Mouse (Mus musculus) adrenal gland, adult 2 months (tissue): ENCODE data around the gene Olfr112. TPM values are rescaled to one million over a fixed set of nuclear protein-coding genes. Genes with fewer than 3 reads are reported as not detected.
"Not testable (repeated sequence)": the region's sequence is repeated elsewhere in the genome, so short reads cannot be mapped to it uniquely, and the experiment has no call there.

Experiments used
- DNase-seq: peaks from one replicate; pipeline ENCODE4 v3.0.0; 2021
- long read RNA-seq: library from polyadenylated mRNA; stranded (forward); transcript quantifications from one replicate; pipeline ENCODE4 v2.0.0, GENCODE M21; 2021
- polyA plus RNA-seq: library from polyadenylated mRNA; depleted of rRNA; stranded (reverse); fragments of >200 nt; gene quantifications from 2 replicates; pipeline ENCODE4 v1.2.3, GENCODE M21; 2012; rRNA removed
- total RNA-seq, 2 experiments: library from RNA; stranded (reverse); gene quantifications; 2 replicates each; pipeline ENCODE4 v1.2.3; 2021

The Olfr112 gene
- total RNA-seq (not detected), polyA plus RNA-seq (not detected in 2 replicates)
- long read RNA-seq = 0 reads

DNA sequence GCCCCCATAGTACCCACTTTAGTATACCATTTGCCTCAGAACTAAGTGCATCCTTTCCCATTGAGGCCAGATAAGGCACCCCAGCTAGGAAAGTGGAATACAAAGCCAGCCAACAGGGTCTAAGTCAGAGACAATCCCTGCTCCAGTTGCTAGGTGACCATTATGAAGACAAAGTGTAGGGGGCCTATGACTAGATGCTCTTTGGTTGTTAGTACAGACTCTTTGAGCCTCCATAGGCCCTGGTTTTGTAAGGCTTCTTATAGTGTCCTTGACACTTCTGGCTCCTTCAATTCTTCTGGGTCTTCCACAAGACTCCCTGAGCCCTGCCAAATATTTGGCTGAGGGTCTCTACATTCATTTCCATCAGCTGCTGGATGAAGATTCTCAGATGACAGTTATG is at the start of gene Olfr112:
Olfr112 (minus strand) TSS at position 101 of the 400 bp plus-strand sequence.
- no peak for DNase-seq

DNA sequence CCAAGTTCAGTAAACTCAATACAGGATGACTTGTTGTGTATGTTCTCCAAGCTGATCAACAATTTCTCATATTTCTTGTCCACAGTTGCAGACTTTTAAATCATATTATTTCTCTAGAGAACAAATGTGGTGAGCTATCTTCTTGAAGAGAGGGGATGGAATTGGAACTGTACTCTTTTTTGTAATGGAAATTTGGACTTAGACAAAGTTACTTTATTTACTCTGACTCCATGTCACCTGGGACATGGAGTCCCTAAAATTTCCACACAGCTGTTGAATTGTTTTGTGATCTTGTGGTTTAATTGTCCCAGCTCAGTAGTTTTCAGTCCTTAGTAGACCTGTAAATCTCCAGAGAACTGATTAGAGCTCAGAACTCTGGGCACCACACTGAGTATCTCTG is 23.4 kb upstream of the Olfr112 start, which contains the start of gene Olfr114:
Olfr114 (minus strand) TSS at position 101 of the 400 bp plus-strand sequence.
- no peak for DNase-seq

DNA sequence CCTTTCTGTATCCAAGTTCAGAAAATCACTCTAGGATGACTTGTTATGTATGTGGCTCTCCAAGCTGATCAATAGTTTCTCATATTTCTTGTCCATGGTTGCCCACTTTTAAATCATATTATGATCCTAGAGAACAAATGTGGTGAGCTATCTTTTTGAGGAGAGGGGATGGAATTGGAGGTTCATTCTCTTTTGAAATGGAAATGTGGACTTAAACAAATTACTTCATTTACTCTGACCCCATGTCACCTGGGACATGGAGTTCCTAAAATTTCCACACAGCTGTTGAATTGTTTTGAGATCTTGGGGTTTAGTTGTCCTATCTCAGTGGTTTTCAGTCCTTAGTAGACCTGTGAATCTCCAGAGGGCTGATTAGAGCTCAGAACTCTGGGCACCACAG is 8.3 kb upstream of the Olfr112 start, which contains the start of gene Olfr113:
Olfr113 (minus strand) TSS at position 101 of the 400 bp plus-strand sequence.
- DNase-seq = no peak

DNA sequence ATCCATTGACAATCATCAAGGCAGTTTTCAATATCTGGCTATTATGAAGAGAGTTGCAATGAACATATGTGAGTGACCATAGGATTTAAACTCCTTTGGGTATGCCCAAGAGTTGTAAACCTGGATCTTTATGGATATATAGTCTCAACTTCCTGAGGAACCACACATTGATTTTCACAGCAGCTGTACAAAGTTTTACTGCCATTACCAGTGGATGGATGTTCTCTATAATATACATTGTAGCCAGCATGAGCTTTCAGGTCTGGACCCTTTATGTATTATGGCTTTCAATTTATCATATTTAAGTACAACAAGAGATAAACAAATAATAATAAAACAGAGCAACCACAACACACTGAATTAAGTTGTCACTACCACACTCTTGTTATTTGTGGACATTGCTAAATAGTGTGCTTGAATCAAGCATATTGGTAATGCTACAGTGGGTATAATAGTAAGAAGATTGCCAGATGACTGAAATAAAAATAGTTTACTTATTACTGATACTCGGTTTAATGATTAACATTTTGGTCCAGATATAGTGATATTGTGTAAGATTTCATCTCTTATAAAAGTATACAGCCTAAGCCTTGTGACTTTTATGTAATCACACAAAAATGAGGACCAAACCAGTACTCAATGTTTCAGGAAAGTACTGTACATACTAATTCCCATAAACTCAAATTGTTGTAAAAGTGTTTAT is 10.2 kb downstream of the Olfr112 start:
- DNase-seq = no peak

DNA sequence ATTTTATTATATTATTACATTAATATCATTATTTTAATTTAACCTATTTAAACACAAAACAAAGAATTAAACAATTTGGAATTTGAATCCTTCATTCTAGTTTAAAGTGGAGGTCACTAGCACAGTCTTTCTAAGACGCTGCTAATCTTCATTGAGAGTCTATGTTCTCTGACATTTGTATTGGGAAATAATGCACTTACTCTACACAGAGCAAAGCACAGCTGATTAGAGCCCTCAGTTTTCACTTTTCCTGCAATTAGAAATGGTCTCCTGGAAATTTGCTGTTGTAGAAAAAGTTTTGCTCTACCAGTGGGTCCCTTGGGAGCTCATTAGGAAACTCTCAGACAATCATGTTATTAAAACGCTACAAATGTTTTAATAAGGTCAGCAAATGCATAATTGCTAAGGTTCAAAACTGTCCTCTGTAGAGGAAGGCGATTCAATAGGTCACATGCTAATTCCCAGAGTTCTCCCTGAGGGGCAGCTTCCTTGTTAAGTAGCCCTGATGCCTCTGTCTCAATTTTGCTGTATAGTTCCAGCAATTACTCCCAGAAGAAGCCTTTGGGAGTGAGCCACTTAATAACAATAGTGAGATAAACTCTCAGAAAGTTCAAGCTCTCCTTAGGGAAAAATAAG is 25.3 kb downstream of the Olfr112 start:
- DNase-seq = no peak

DNA sequence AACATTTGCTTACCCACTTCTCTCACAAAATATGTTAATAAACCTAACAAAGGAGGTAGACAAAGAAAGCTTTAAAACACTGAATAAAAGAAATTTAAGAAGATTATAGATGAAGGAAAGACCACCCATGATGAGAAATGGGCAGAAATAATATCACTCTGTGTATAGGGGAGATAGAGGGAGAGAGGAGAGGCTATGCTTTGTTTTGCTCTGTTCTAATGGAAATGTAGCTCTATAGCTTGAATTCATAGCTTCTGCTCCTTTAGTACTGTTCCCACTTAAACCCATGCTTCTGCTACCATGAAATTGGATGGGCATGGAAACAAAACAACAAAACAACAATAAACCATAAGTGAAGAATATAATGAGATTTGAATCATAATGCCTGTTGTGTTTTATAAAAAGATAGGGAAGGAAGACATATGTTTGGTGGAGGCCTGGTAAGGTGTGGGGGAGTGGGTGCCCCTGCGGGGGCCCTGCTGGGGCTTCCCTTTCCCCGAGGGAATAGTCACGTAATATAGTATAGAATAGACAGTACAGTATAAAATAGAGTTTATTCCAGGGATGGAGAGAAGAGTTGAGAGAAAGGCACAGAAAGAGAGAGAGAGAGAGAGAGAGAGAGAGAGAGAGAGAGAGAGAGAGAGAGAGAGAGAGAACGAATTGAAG is 27.7 kb downstream of the Olfr112 start:
- DNase-seq = no peak

DNA sequence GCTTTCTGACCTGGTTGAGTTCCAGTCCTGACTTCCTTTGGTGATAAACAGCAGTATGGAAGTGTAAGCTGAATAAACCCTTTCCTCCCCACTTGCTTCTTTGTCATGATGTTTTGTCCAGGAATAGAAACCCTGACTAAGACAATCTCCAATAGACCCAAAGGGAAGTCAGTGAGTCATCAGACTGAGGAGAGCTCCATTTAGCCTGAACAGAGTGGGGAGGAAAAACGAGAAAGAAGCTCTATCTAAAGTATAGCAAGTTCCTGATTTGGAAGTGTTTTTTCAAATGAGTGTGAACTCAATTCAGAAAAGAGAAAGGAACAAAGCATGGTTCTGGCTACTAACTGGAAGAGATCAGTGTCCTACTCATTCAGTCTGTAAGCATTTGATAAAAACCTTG is 30.8 kb downstream of the Olfr112 start:
- not testable (repeated sequence) for DNase-seq

DNA sequence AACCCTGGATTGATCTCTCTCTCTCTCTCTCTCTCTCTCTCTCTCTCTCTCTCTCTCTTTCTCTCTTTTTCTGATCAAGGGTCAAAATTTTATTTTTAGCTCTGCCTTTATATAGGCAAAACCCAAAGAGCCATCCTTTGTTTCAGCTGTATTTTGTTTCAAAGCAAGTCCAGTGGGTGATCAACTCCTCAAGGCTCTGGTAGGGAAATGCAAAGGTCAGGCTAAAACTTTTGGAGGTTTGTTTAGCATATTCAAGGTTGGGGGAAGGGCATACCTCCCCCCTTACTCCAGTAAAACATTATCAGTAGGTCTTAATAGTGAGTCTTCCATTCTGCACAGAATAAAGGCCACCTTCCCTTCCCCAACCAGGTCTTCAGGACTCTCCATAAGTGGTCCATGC is 34.1 kb downstream of the Olfr112 start:
- no peak for DNase-seq

DNA sequence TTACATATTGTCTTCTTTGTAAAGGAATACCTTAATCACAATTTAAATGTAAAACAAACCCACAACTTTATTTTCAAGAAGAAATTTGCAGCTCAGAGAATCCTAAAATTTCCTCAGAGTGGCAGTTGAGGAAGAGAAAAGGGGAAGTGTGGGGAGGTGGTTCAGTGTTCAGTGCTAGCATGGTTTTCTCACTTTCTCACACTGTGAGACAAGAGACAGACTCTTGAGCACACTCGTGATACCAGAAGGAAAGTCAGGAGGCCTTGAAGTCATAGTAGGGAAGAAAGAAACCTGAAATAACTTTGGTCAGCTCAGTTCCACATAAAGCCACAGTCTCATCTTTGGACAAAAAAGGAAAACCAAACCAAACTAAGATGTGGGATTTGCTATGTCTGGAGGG is 43.8 kb downstream of the Olfr112 start:
- not testable (repeated sequence) for DNase-seq

DNA sequence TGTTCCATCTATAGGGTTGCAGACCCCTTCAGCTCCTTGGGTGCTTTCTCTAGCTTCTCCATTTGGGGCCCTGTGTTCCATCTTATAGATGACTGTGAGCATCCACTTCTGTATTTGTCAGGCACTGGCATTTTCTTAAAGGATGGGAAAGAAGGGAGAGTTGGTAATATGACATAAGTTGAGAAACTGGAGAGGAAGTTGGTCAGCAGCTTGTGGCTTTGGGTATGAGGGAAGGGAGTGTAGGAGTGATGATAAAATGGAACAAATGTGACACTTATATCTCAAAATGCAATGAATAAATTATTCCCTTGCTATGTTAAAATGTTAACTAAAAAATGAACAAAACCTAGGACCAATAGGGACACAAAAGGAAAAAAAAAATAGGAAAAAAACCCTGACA is 44.6 kb downstream of the Olfr112 start:
- DNase-seq = not testable (repeated sequence)

Other genes starting within 250 kb of the Olfr112 start
- gene Olfr103, start 229.8 kb downstream of the Olfr112 start, total RNA-seq = not detected
- not detected in 2 replicates for gene Olfr103, start 229.8 kb downstream of the Olfr112 start, polyA plus RNA-seq
- gene Olfr104-ps, start 209.9 kb downstream of the Olfr112 start, total RNA-seq = not detected
- not detected in 2 replicates for gene Olfr104-ps, start 209.9 kb downstream of the Olfr112 start, polyA plus RNA-seq
- gene Olfr105-ps, start 190.4 kb downstream of the Olfr112 start, total RNA-seq = not detected
- gene Olfr105-ps, start 190.4 kb downstream of the Olfr112 start, polyA plus RNA-seq = not detected in 2 replicates
- gene Olfr106-ps, start 179.1 kb downstream of the Olfr112 start, total RNA-seq = not detected
- gene Olfr106-ps, start 179.1 kb downstream of the Olfr112 start, polyA plus RNA-seq = not detected in 2 replicates
- not detected for gene Olfr107, start 170.2 kb downstream of the Olfr112 start, total RNA-seq
- gene Olfr107, start 170.2 kb downstream of the Olfr112 start, polyA plus RNA-seq = not detected in 2 replicates
- not detected for gene Olfr108, start 124.0 kb downstream of the Olfr112 start, total RNA-seq
- gene Olfr108, start 124.0 kb downstream of the Olfr112 start, polyA plus RNA-seq = not detected in 2 replicates
- gene Olfr109, start 110.5 kb downstream of the Olfr112 start, total RNA-seq = not detected
- not detected in 2 replicates for gene Olfr109, start 110.5 kb downstream of the Olfr112 start, polyA plus RNA-seq
- gene H2-M2, start 85.9 kb downstream of the Olfr112 start, total RNA-seq = 1 to 10 TPM in 1 of 2 experiments, under 1 TPM in 1; 0.43 to 1.7 TPM
- gene H2-M2, start 85.9 kb downstream of the Olfr112 start, polyA plus RNA-seq = 0.62 and 0.90 TPM in 2 replicates
- not detected for gene Olfr110, start 77.0 kb downstream of the Olfr112 start, total RNA-seq
- 0.09 and 0.11 TPM in 2 replicates for gene Olfr110, start 77.0 kb downstream of the Olfr112 start, polyA plus RNA-seq
- gene Olfr111, start 61.4 kb downstream of the Olfr112 start, total RNA-seq = under 1 TPM; 0.14 to 0.17 TPM
- 0.09 and 0.73 TPM in 2 replicates for gene Olfr111, start 61.4 kb downstream of the Olfr112 start, polyA plus RNA-seq
- gene Olfr113, start 8.2 kb upstream of the Olfr112 start, total RNA-seq = not detected
- gene Olfr113, start 8.2 kb upstream of the Olfr112 start, polyA plus RNA-seq = not detected in 2 replicates
- not detected for gene Olfr114, start 23.3 kb upstream of the Olfr112 start, total RNA-seq
- gene Olfr114, start 23.3 kb upstream of the Olfr112 start, polyA plus RNA-seq = not detected in 2 replicates
- gene Olfr115, start 57.7 kb upstream of the Olfr112 start, total RNA-seq = not detected
- not detected in 2 replicates for gene Olfr115, start 57.7 kb upstream of the Olfr112 start, polyA plus RNA-seq
- gene Olfr116, start 57.7 kb upstream of the Olfr112 start, total RNA-seq = not detected
- gene Olfr116, start 57.7 kb upstream of the Olfr112 start, polyA plus RNA-seq = not detected in 2 replicates
- gene Olfr117, start 94.3 kb upstream of the Olfr112 start, total RNA-seq = not detected
- not detected in 2 replicates for gene Olfr117, start 94.3 kb upstream of the Olfr112 start, polyA plus RNA-seq
- gene Olfr118, start 97.5 kb upstream of the Olfr112 start, total RNA-seq = not detected
- not detected in 2 replicates for gene Olfr118, start 97.5 kb upstream of the Olfr112 start, polyA plus RNA-seq
- not detected for gene Olfr119, start 127.1 kb upstream of the Olfr112 start, total RNA-seq
- gene Olfr119, start 127.1 kb upstream of the Olfr112 start, polyA plus RNA-seq = not detected in 2 replicates
- gene Olfr120, start 152.4 kb upstream of the Olfr112 start, total RNA-seq = not detected
- not detected in 2 replicates for gene Olfr120, start 152.4 kb upstream of the Olfr112 start, polyA plus RNA-seq
- not detected for gene Olfr121, start 179.4 kb upstream of the Olfr112 start, total RNA-seq
- gene Olfr121, start 179.4 kb upstream of the Olfr112 start, polyA plus RNA-seq = not detected in 2 replicates
- not detected for gene Olfr122, start 199.2 kb upstream of the Olfr112 start, total RNA-seq
- not detected in 2 replicates for gene Olfr122, start 199.2 kb upstream of the Olfr112 start, polyA plus RNA-seq
- not detected for gene Olfr123, start 224.1 kb upstream of the Olfr112 start, total RNA-seq
- gene Olfr123, start 224.1 kb upstream of the Olfr112 start, polyA plus RNA-seq = not detected in 2 replicates
- not detected for gene Olfr124, start 230.4 kb upstream of the Olfr112 start, total RNA-seq
- not detected in 2 replicates for gene Olfr124, start 230.4 kb upstream of the Olfr112 start, polyA plus RNA-seq